Mouse (Mus musculus): ENCODE results near the gene Tlr13. TPM values are rescaled to one million over a fixed set of nuclear protein-coding genes. Genes with fewer than 3 reads are reported as not detected.

The Tlr13 gene
- polyA plus RNA-seq (2015; fragmentation: Nextera tagmentation; extraction: Ambion mirVana): 0.17 and 0.21 TPM in 2 replicates

DNA sequence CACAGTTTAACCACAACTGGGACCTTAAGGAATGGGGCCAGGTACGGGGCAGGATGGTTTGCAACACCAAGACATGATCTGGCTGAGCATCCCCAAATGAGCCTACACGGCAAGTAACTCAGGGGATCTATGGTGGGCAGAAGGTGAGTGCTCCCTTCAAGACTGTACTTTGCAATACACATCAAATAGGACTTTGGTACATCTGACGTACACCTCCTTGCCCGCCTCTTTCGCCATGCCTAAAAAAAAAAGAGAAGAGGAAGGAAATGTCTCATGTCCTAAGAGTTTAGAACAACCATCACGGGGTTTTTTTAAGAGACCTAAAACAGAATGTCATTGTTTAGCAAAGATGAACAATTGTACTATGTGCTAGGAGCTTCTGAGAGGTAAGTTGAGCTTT is at the start of gene Tlr13:
Gene Tlr13 (plus strand): TSS at position 269 of the 400 bp plus-strand sequence.
- H3K9ac ChIP-seq (replicated peaks): no peak within 1 kb of the TSS
- H3K27me3 ChIP-seq: no peaks in the 10 kb centered on the region
- H3K9me3 ChIP-seq: no peaks in the 10 kb centered on the region
- H3K27ac ChIP-seq: no peak within 1 kb of the TSS
- H3K36me3 ChIP-seq: no peaks in the 10 kb centered on the region
- H3K4me2 ChIP-seq (replicated peaks): no peak within 1 kb of the TSS
- no peak within 1 kb of the TSS for H3K4me3 ChIP-seq (replicated peaks)
- WGBS: 89% methylated on average over 6 of the region's 6 CpGs
- ATAC-seq: no peak
- H3K4me1 ChIP-seq (replicated peaks): no peaks in the 10 kb centered on the region

DNA sequence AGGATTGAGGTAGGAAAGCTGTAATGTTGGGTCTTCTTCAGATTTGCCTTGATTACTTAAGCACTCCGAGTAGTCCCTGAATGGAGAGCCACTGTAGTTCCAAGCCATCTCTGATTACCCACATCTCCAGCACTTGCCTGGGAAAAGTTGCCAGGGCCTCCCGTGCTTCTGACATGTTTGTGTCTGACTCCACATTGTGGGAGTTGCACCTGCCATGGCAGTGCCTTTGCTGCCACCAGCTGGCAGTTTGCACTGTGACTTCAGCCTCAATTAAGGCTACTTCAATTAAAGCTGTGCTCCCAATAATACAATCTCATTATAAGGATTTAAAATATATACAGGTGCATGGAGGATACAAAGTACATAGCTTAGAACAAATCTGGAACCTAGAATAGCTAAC is 37.5 kb upstream of the Tlr13 start:
- Histone ChIP-seq H3K9me3 (no peaks in the 10 kb centered on the region), H3K4me2 (replicated peaks) (no peak overlapping the region), H3K36me3 (peaks cover 15% of the 10 kb centered on the region), H3K4me1 (replicated peaks) (no peaks in the 10 kb centered on the region), H3K9ac (replicated peaks) (no peak overlapping the region), H3K27ac (no peak overlapping the region), H3K4me3 (replicated peaks) (no peak overlapping the region), H3K27me3 (0 out of 2 replicates have a peak, but pooled peaks cover 3% of the 10 kb centered on the region)
- 60% methylated on average over 2 of the region's 2 CpGs for WGBS
- ATAC-seq: no peak

DNA sequence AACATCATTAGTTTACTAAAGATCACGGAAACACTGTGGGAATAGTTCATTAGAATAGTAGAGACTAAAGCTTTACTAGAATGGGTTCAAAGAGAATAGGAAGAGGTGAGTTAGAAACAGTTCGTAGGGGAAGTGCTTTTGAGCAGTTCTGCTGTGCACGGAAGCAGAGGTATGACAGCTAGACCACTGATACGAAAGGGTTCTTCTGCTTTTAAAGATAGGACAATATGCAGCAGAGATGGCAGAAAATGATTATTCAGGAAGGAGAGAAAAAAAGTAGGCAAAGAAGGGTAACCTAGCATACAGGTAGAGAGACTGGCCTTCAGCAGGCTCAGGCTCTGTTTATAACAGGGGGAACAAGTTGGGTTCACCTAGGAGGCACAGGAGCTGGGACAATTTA is 29.1 kb upstream of the Tlr13 start:
- no peak for ATAC-seq
- Histone ChIP-seq H3K27me3 (no peaks in the 10 kb centered on the region), H3K4me1 (replicated peaks) (no peaks in the 10 kb centered on the region), H3K4me2 (replicated peaks) (no peak overlapping the region), H3K27ac (no peak overlapping the region), H3K36me3 (peaks cover 9% of the 10 kb centered on the region), H3K9me3 (no peaks in the 10 kb centered on the region), H3K9ac (replicated peaks) (no peak overlapping the region), H3K4me3 (replicated peaks) (no peak overlapping the region)
- 85% methylated on average over 4 of the region's 4 CpGs for WGBS

DNA sequence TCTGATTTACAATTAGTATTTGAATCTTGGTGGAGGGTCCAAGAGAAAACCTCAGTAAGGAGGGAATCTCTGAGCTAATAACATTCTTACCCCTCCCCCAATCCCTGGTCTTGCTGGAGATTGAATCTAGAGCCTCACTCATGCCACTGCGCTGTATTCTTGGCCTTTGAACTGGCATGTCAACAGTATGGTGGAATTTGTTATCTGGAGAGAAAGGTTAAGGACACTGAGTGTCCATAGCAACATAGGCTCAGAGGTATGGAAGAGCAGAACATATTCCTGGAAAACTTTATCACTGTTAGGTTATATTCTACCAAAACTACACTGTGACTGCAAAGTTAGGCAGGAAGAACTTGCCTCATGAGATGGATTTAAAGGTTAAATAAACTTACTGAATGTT is 28.3 kb upstream of the Tlr13 start:
- no peaks in the 10 kb centered on the region for H3K4me1 ChIP-seq (replicated peaks)
- no peak overlapping the region for H3K9ac ChIP-seq (replicated peaks)
- 78% methylated on average over 1 of the region's 1 CpGs for WGBS
- H3K4me3 ChIP-seq (replicated peaks): no peak overlapping the region
- ATAC-seq: no peak
- peaks cover 12% of the 10 kb centered on the region for H3K36me3 ChIP-seq
- no peak overlapping the region for H3K4me2 ChIP-seq (replicated peaks)
- H3K27ac ChIP-seq: no peak overlapping the region
- no peaks in the 10 kb centered on the region for H3K9me3 ChIP-seq
- no peaks in the 10 kb centered on the region for H3K27me3 ChIP-seq

DNA sequence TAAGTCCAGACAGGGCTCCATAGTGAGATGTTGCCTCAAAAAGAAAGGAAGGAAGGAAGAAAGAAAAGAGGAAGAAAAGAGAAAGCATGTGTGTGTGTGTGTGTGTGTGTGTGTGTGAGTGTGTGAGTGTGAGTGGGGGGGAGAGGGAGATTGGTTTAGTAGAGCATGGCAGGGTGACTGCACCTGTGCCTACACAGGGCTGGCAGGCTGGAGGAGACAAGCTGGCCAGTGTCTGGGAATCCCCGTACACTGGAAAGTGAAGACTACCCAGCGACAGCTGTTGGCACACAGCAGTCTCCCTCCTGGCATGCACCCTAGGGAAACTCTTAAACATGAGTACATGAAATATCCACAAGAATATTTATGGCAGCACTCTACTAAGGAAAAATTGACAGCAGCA is 20.2 kb upstream of the Tlr13 start:
- H3K27me3 ChIP-seq: no peaks in the 10 kb centered on the region; the same call in 1 of the 2 replicates
- H3K9ac ChIP-seq (replicated peaks): no peak overlapping the region
- no peak overlapping the region for H3K27ac ChIP-seq
- H3K4me2 ChIP-seq (replicated peaks): no peak overlapping the region
- no peak for ATAC-seq
- H3K9me3 ChIP-seq: no peaks in the 10 kb centered on the region
- WGBS: 91% methylated on average over 2 of the region's 2 CpGs
- H3K4me1 ChIP-seq (replicated peaks): no peaks in the 10 kb centered on the region
- H3K4me3 ChIP-seq (replicated peaks): no peak overlapping the region
- peaks cover 14% of the 10 kb centered on the region; the same call in 1 of the 2 replicates for H3K36me3 ChIP-seq

DNA sequence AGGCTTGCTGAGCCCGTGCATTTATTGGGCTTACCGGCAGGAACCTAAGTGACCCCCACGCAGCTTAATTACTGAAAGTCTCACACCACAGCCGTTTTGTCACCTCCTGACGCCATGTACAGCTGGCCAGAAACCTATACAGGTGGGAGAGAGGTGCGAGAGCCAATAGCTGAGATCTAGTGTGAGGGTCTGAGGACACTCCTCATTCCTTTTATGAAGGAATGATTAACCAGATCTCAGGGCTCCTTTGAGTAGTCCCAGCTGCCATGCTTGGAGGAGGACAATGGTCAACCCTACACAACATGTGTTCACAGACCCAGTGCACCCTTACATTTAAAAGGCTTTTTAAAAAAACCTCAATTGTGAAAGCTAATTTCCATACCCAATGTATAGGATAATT is 14.7 kb upstream of the Tlr13 start:
- H3K27me3 ChIP-seq: no peaks in the 10 kb centered on the region; the same call in 1 of the 2 replicates
- no peak for ATAC-seq
- H3K4me1 ChIP-seq (replicated peaks): no peaks in the 10 kb centered on the region
- H3K36me3 ChIP-seq: peaks cover 10% of the 10 kb centered on the region; the same call in 1 of the 2 replicates
- WGBS: 84% methylated on average over 6 of the region's 6 CpGs
- no peak overlapping the region for H3K27ac ChIP-seq
- H3K9ac ChIP-seq (replicated peaks): no peak overlapping the region
- no peak overlapping the region for H3K4me2 ChIP-seq (replicated peaks)
- no peaks in the 10 kb centered on the region for H3K9me3 ChIP-seq
- no peak overlapping the region for H3K4me3 ChIP-seq (replicated peaks)

DNA sequence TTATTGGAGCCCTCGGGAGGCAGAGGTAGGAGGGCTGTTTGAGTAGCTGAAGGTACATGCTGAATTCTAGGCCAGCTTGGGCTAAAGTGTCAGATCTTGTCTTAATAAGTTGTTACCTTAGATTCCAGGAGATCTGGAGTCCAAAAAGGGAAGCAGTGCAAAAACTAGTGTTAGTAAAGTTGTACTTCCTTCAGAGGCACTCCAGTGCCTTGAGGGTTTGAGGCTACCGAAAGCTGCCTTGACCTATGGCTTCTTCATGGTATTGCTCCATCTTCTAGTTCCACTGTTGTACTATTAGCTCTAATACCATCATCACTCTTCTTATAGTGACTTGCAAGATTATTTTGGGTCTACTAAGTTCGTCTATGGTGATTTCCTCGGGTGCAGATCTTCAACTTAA is 13.1 kb upstream of the Tlr13 start:
- Histone ChIP-seq H3K27ac (no peak overlapping the region), H3K27me3 (no peaks in the 10 kb centered on the region; the same call in 1 of the 2 replicates), H3K9ac (replicated peaks) (no peak overlapping the region), H3K4me1 (replicated peaks) (no peaks in the 10 kb centered on the region), H3K36me3 (0 out of 2 replicates have a peak, but pooled peaks cover 3% of the 10 kb centered on the region), H3K4me3 (replicated peaks) (no peak overlapping the region), H3K9me3 (no peaks in the 10 kb centered on the region), H3K4me2 (replicated peaks) (no peak overlapping the region)
- ATAC-seq: no peak
- WGBS: 92% methylated on average over 4 of the region's 4 CpGs

DNA sequence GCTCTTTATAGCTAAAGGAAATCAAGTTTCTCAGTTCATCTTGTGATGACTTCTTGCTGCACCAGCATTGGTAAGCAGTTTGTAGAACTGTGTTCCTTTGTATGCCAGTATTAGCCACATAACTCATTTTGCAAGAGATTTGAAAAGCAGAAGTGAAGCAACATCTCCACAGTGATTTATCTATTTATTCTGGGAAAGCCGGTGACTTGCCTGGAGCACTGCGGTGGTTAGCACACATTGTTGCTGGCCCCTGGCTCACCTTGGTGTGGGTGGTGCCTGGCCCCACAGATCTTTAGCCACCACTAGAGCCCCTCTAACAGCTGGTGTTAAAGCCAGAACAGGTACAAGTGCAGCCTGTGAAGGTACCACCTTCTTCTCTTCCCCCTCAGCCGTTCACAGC is 8.1 kb upstream of the Tlr13 start:
- no peak overlapping the region for H3K4me3 ChIP-seq (replicated peaks)
- H3K36me3 ChIP-seq: no peaks in the 10 kb centered on the region
- no peak overlapping the region for H3K4me2 ChIP-seq (replicated peaks)
- no peaks in the 10 kb centered on the region for H3K9me3 ChIP-seq
- no peaks in the 10 kb centered on the region for H3K4me1 ChIP-seq (replicated peaks)
- 95% methylated on average over 3 of the region's 3 CpGs for WGBS
- H3K27me3 ChIP-seq: 0 out of 2 replicates have a peak, but pooled peaks cover 3% of the 10 kb centered on the region
- H3K27ac ChIP-seq: no peak overlapping the region
- H3K9ac ChIP-seq (replicated peaks): no peak overlapping the region
- no peak for ATAC-seq

DNA sequence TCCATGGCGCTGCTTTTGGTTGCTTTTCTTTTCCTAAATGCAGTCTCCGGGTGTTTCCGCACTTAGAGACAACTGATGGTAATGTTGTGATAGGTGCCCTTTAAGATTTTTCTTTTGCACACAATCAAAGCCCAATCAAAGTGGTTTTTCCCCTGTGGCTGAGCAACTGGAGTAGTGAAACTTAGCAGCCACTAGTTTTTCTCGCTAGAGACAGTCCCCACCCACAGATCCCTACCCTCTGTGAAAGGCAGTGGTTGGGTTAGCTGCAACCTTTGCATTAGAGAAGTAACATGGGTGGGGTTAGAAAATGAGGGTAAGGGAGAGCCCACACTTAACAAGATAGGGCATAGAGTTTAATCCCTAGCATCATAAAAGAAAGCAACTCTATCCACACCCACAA is 7.5 kb upstream of the Tlr13 start:
- Histone ChIP-seq H3K4me1 (replicated peaks) (no peaks in the 10 kb centered on the region), H3K9me3 (no peaks in the 10 kb centered on the region), H3K27me3 (0 out of 2 replicates have a peak, but pooled peaks cover 3% of the 10 kb centered on the region), H3K4me3 (replicated peaks) (no peak overlapping the region), H3K4me2 (replicated peaks) (no peak overlapping the region), H3K36me3 (no peaks in the 10 kb centered on the region), H3K9ac (replicated peaks) (no peak overlapping the region), H3K27ac (no peak overlapping the region)
- WGBS: 85% methylated on average over 4 of the region's 4 CpGs
- ATAC-seq: no peak

DNA sequence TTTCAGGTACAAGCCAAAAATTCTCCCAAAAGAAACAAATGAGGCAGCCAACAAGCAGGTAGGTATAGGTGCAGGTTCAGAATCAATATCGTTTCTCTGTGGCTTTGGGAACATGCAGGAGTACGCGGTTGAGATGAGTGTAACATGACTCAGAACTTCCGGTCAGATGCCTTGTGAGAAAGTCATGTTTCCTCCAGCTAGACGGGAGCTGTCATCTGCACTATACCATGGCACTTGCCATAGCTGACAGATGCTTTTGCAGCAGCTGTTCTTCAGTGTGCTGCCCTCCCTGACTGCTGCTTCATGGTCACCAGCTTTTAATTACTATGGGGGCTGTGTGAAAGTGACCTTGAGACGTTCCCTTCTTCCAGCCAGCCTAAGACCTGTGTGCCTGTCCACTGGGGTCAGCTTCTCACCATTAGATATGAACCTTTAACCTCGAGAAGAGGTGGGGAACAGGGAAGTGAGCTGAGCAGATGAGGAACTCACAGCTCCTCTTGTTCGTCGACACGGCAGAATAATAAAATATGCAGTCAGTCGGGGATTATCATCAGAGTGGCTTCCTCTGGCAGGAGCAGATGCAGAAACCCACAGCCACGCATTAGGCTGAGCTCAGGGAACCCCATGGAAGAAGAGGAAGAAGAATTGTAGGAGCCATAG is 7.0 kb upstream of the Tlr13 start:
- no peak overlapping the region for H3K27ac ChIP-seq
- no peak overlapping the region for H3K9ac ChIP-seq (replicated peaks)
- ATAC-seq: no peak
- no peaks in the 10 kb centered on the region for H3K4me1 ChIP-seq (replicated peaks)
- WGBS: 70% methylated on average over 12 of the region's 12 CpGs
- no peaks in the 10 kb centered on the region for H3K9me3 ChIP-seq
- no peaks in the 10 kb centered on the region for H3K36me3 ChIP-seq
- H3K4me3 ChIP-seq (replicated peaks): no peak overlapping the region
- H3K4me2 ChIP-seq (replicated peaks): no peak overlapping the region
- H3K27me3 ChIP-seq: 0 out of 2 replicates have a peak, but pooled peaks cover 3% of the 10 kb centered on the region

DNA sequence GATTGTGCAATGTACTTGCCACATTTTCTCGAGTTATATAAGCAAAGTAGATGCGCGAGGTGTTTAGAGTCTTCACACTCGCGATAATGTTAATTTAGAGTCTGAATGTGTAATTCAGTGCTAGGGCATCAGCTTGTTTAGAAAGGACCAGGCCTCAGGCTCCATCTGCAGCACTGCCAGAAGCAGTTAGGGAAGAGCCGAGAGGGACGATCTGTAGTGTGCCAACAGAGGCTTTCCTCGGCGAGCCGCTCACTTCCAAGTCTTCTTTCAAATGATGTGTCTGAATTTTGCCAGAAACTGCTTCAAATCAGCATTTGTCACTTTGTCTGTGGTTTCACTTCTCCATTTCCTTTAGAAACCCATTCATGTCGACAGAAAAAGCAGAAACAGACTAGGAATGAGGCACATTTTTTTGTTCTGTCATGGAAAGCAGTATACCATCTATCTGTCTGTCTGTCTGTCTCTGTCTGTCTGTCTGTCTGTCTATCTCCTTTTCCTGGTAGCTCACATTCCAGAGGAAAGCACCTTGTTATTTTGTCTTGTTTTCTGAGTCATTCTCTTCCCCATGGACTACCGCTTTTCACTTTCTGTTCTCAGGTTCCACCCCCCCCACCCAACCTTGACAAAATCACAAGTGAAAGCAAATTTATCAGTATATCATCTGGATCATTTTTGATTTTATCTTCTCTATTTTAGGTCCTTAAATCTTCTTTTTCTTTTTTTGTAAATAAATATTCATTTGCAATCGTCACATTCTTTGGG is 3.5 kb upstream of the Tlr13 start:
- WGBS: 87% methylated on average over 13 of the region's 13 CpGs
- Histone ChIP-seq H3K4me3 (replicated peaks) (no peak overlapping the region), H3K27me3 (0 out of 2 replicates have a peak, but pooled peaks cover 3% of the 10 kb centered on the region), H3K4me2 (replicated peaks) (no peak overlapping the region), H3K9ac (replicated peaks) (no peak overlapping the region), H3K4me1 (replicated peaks) (no peaks in the 10 kb centered on the region), H3K36me3 (no peaks in the 10 kb centered on the region), H3K27ac (no peak overlapping the region), H3K9me3 (no peaks in the 10 kb centered on the region)
- ATAC-seq: no peak

DNA sequence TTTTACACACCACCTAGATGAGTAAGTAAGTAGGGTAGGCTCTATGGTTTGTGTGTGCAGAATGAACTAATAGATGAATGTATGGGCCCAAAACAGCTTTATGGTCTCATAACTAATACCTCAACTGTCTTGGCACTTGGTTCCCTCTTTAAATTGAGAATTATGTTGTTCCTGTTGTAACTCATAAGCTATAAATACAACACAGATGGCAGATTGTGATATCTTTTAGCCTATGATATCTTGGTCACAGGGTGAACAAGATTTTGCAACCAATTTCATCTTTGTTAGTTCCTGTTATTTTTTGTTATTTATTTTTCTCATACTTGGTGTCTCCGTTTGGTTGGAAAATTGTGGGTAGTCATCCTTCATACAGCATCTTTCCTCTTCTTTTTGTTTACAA is 5.2 kb downstream of the Tlr13 start:
- no peak overlapping the region for H3K4me2 ChIP-seq (replicated peaks)
- no peaks in the 10 kb centered on the region; the same call in 1 of the 2 replicates for H3K27me3 ChIP-seq
- no peaks in the 10 kb centered on the region for H3K36me3 ChIP-seq
- no peak overlapping the region for H3K9ac ChIP-seq (replicated peaks)
- H3K9me3 ChIP-seq: no peaks in the 10 kb centered on the region
- no peak overlapping the region for H3K27ac ChIP-seq
- H3K4me3 ChIP-seq (replicated peaks): no peak overlapping the region
- H3K4me1 ChIP-seq (replicated peaks): no peaks in the 10 kb centered on the region
- no peak for ATAC-seq
- 82% methylated on average over 1 of the region's 1 CpGs for WGBS
